Mouse (Mus musculus): ENCODE measurements around the gene Ppm1l.

Ppm1l gene

GRCm38 (mm10) chr3:69489669-69490068 is 173.0 kb downstream of the Ppm1l start:
- no peak for DNase-seq (ENCODE audit: low read depth, low spot score)

- DNase-seq (ENCODE audit: low read depth, low spot score) = no peak
Observed at GRCm38 (mm10) chr3:69490981-69491681, 174.5 kb downstream of the Ppm1l start.

GRCm38 (mm10) chr3:69494233-69495010 is 177.8 kb downstream of the Ppm1l start:
- DNase-seq (ENCODE audit: low read depth, low spot score) = no peak

- no peak for DNase-seq (ENCODE audit: low read depth, low spot score)
Observed at GRCm38 (mm10) chr3:69497178-69497577, 180.5 kb downstream of the Ppm1l start.

DNA sequence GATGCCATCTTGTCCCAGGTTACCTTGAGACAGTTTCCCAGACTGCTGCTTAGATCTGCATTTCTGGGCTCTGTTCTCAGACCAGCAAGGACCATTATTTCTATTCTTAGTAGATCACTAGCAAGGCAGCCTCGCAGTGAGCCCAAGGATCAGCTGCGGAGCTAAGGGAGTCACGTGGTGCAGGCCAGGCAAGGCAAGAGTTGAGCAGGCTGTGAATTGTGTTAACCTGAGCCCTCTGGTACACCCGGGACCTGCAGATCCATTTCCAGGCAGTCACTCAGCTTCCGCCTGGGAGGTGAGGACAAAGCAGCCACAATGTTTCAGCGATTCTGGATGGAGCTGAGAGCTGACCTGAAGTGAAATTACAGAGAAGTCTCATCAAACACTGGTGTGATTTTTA is 185.3 kb downstream of the Ppm1l start:
- DNase-seq (ENCODE audit: low read depth, low spot score) = no peak

GRCm38 (mm10) chr3:69502527-69502926 is 185.9 kb downstream of the Ppm1l start:
- DNase-seq (ENCODE audit: low read depth, low spot score) = no peak

DNA sequence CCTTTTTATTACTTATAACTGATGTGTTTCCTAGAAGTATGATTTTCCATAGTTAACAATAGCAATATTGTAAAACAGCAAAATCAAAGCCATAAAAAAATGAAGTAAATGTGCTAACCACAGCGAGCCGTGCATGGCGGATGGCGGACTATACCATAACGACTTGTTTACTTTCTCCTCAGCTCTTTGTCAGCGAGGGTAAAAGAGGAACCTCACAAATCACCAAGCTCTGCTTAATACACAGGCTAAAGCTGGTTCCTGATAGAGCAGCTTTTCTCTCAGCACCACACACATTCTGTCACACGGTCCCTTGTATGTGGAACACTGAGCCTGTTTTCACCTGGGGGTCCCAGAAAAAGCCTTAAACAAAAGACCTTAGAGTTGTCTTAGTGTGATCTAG is 188.4 kb downstream of the Ppm1l start:
- DNase-seq (ENCODE audit: low read depth, low spot score) = no peak

GRCm38 (mm10) chr3:69506352-69506751 is 189.7 kb downstream of the Ppm1l start:
- no peak for DNase-seq (ENCODE audit: low read depth, low spot score)

DNA sequence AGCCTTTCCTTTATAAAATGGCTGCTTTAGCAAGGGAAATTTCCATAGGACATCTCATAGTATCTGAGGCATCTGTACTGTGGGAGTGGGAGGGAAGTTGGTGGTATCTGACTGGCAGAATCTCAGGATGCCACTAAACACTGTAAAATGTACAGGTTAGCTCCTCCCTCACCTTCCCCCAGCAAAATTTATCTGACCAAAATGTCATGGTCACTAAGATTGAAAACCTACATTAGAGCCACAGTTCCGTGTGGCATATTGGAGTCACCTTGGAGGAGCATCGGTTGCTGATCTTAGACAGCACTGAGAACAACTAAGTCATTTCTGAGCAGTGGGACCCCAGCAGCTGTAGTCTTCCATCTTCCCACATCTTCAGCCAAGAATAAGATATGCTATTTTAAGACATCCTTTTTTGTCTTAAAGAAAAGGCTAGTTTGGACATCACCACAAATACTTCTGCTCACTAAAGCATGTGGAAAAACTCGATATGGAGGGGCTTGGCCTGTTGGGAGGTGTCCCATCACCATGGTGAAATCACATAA is 192.8 kb downstream of the Ppm1l start:
- no peak for DNase-seq (ENCODE audit: low read depth, low spot score)

DNA sequence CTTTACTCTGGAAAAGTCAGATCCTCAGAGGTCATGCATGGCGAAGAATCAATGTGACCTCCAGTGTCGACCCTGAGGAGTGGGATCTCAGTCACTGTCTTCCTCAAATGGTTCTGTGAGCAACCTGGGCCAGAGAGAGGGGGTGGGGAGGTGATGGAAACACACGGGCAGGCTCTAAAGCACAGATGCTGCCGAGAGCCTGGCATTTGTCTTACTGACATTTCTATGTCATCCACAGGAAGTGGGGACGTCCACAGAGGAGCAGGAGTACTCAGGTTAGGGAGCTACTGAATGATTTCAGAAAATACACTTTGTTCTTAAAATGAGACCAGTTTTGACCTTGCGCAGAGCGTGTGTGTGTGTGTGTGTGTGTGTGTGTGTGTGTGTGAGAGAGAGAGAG is 195.2 kb downstream of the Ppm1l start:
- DNase-seq (ENCODE audit: low read depth, low spot score) = no peak

- DNase-seq (ENCODE audit: low read depth, low spot score) = no peak
Observed at GRCm38 (mm10) chr3:69512402-69512801, 195.7 kb downstream of the Ppm1l start.

DNA sequence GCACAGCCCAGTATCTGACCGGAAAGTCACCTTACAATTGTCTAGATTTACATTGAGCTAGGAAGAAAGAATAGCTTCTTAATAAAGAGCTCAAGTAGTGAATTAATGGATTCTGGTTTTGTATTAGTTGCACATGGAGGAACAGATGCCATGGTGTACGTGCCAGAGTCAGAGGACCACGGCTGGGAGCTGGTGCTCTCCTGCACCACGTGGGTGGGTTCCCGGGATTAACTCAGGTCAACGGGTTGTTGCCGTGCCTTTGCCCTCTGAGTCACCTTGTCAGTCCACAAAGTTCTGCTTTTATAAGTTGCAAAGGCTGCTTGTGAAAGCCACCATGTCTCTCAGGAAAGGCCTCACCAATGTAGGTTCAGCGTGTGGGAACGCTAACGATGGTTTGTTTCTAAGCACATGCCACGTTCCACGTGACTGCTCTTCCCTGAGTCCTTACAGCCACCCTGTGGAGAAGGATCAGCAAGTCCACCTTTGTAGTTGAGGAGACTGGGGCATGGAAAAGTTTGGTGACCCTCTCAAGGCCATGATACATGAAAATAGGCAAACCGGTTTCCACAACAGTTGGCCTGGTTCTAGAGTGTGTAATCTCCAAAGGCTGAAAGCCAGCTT is 199.2 kb downstream of the Ppm1l start:
- DNase-seq (ENCODE audit: low read depth, low spot score) = no peak

DNA sequence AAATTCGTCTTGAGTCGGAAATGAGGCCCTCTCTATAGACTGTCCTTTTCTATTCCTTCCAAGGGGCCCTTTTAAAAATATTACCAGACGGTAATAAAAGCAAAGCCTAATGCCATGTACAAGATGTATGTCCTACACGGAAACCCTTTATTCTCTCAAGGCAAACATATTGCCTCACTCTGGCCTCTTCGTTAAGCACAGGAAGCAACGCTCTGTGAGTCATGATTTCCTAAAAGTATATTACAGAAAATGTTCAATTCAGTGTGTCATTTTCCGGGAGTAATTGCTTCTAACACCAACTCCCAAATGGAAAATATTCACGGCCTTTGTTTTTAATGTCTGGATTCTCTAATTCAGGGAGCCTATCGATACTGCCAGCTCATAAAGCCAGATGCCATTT is 202.5 kb downstream of the Ppm1l start:
- no peak for DNase-seq (ENCODE audit: low read depth, low spot score)

GRCm38 (mm10) chr3:69519789-69520558 is 203.3 kb downstream of the Ppm1l start:
- no peak for DNase-seq (ENCODE audit: low read depth, low spot score)

GRCm38 (mm10) chr3:69522270-69522669 is 205.6 kb downstream of the Ppm1l start:
- DNase-seq (ENCODE audit: low read depth, low spot score) = no peak

- DNase-seq (ENCODE audit: low read depth, low spot score) = no peak
Observed at GRCm38 (mm10) chr3:69524356-69525071, 207.9 kb downstream of the Ppm1l start.

- DNase-seq (ENCODE audit: low read depth, low spot score) = no peak
Observed at GRCm38 (mm10) chr3:69525072-69525529, 208.4 kb downstream of the Ppm1l start.

GRCm38 (mm10) chr3:69527384-69527783 is 210.7 kb downstream of the Ppm1l start:
- no peak for DNase-seq (ENCODE audit: low read depth, low spot score)

DNA sequence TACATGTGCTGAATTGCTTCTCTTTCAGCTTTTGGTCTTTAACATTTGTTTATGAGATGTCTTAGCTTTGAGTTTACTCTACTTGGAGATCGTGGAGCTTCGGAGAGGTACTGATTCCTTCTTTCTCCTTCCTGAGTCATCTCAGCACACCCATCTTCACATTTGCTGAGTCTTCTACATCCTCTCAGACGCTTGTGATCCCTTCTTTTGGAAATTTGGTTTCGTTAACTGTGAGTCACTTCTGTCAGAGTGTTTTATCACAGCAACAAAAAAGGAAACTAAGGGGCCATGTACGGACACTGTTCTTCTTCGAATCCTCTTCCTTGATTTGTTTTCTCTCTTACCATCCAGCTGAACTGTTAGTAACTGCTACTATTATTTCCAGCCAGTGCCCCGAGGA is 212.9 kb downstream of the Ppm1l start:
- DNase-seq (ENCODE audit: low read depth, low spot score) = no peak

DNA sequence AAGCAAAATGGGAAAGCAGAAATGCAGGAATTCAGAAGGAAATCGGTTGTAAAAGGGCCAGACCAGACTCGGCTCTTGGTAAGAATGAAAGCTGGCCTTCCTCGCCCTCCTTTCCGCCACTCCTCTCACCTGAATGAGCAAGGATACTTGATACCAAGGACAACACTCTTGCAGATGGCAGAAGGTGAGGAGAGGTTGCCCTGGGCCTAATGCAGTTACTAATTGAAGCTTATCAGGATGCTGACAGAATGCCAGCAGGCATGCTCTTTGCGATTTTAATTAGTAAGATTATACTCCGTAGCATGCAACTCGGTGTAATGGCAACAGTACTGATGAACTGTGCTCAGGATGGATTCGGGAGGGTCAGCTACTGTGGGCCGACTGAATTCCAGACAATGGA is 214.8 kb downstream of the Ppm1l start:
- DNase-seq (ENCODE audit: low read depth, low spot score) = no peak

- DNase-seq (ENCODE audit: low read depth, low spot score) = no peak
Observed at GRCm38 (mm10) chr3:69532687-69533086, 216.0 kb downstream of the Ppm1l start.

All from telencephalon, adult 2 months (tissue).